Mouse (Mus musculus): ENCODE measurements around the gene Nhsl1. TPM values are rescaled to one million over a fixed set of nuclear protein-coding genes. Genes with fewer than 3 reads are reported as not detected.

Nhsl1 gene
- polyA plus RNA-seq, 1 experiment, result 0.29 TPM

DNA sequence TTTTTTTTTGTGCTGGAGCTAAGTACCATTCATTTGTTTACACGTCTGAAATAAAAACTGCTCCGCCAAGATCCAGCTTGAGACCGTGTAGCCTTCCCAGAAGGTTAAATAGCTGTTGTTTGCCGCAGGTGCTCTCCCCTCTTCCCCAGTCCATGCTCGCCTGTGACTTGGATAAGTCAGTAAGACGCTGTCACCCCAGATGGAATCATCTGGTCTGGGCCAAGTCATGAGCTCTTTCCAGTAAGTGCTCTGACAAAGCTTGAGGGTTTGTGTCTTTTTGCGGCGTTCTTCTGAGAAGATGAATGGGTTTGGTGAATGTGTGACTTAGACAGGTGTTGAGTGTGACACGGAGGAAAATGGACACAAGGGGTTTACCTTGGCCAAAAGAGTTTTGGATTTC lies 89.8 kb downstream of the Nhsl1 start:
- H3K27me3 ChIP-seq (replicated peaks), result peaks cover 26% of the 10 kb centered on the region
- no peaks in the 10 kb centered on the region for H3K9me3 ChIP-seq
- no peak overlapping the region for H3K4me3 ChIP-seq (replicated peaks)
- TF ChIP-seq GATA1 (IDR thresholded peaks at IDR 0.05; ENCODE audit: borderline replicate concordance, low read length) (no peak), FLI1 (IDR thresholded peaks at IDR 0.05; ENCODE audit: low read length) (no peak)
- H3K36me3 ChIP-seq (replicated peaks; ENCODE audit: low read length), result no peaks in the 10 kb centered on the region
- peaks cover 10% of the 10 kb centered on the region for H3K4me1 ChIP-seq

DNA sequence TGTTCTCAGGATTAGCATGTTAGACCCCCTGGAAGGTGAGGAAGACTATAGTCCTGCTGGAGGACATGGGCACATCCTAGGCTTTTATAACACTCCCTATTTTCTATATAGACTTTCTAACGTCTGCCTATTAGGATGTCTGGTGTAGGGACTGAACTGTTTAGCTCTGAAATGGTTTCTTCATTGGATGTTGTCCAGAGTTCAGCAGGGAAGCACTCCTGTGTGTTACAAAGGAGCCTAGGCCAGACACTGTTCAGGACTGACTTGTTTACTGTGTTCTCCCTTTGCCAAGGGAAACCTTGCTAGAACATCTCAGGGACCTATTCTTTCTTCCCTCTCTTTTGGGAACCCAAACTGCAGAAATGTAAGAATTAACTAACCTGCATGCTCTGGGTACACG lies 90.3 kb downstream of the Nhsl1 start:
- no peak for TF ChIP-seq FLI1 (IDR thresholded peaks at IDR 0.05; ENCODE audit: low read length)
- TF ChIP-seq GATA1 (IDR thresholded peaks at IDR 0.05; ENCODE audit: borderline replicate concordance, low read length), result no peak
- Histone ChIP-seq H3K4me3 (replicated peaks) (no peak overlapping the region), H3K36me3 (replicated peaks; ENCODE audit: low read length) (no peaks in the 10 kb centered on the region), H3K27me3 (replicated peaks) (peaks cover 26% of the 10 kb centered on the region), H3K4me1 (peaks cover 10% of the 10 kb centered on the region), H3K9me3 (no peaks in the 10 kb centered on the region)

DNA sequence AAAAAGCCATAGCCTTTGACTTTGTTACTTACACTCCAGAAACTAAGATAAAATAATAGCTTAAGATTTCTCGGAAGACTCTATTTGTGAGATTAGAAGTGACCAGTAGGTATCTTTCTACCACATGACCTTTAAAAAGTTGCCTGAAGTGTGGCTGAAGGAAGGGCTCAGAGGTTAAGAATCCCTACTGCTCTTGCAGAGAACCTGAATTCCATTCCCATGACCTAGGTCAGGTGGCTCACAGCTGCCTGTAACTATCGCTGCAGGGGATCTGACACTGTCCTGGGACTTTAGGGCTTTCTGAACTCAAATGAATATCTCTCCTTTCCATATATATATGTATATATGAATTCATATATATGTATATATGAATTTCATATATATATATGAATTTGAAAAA lies 92.5 kb downstream of the Nhsl1 start:
- no peaks in the 10 kb centered on the region for H3K9me3 ChIP-seq
- TF ChIP-seq GATA1 (IDR thresholded peaks at IDR 0.05; ENCODE audit: borderline replicate concordance, low read length), result no peak
- TF ChIP-seq FLI1 (IDR thresholded peaks at IDR 0.05; ENCODE audit: low read length), result no peak
- H3K27me3 ChIP-seq (replicated peaks), result peaks cover 28% of the 10 kb centered on the region
- H3K36me3 ChIP-seq (replicated peaks; ENCODE audit: low read length), result no peaks in the 10 kb centered on the region
- H3K4me1 ChIP-seq, result peaks cover 10% of the 10 kb centered on the region
- H3K4me3 ChIP-seq (replicated peaks), result no peak overlapping the region

DNA sequence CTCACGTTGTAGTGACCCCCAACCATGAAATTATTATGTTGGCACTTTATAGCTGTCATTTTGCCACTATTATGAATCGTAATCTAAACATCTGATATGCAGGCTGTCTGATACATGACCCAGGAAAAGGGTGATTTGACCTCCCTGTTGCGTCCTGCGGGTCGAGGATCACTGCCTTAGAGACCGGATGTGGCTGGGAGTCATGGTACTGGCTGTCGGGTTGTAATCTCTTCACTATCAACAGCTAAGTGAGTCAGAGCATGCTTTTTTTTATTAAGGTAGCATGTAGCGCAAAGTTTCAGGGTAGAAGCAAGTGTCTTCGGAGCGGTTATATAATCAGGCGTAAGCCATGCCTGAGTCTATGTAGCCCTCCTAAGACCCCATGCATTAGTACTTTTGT lies 97.2 kb downstream of the Nhsl1 start:
- Histone ChIP-seq H3K4me1 (no peaks in the 10 kb centered on the region), H3K27me3 (replicated peaks) (peaks cover 11% of the 10 kb centered on the region), H3K4me3 (replicated peaks) (no peak overlapping the region), H3K9me3 (no peaks in the 10 kb centered on the region; the same call in 1 of the 2 replicates), H3K36me3 (replicated peaks; ENCODE audit: low read length) (no peaks in the 10 kb centered on the region)
- TF ChIP-seq GATA1 (IDR thresholded peaks at IDR 0.05; ENCODE audit: borderline replicate concordance, low read length), result no peak
- TF ChIP-seq FLI1 (IDR thresholded peaks at IDR 0.05; ENCODE audit: low read length), result no peak

GRCm38 (mm10) chr10:18418160-18418559 lies 99.4 kb downstream of the Nhsl1 start:
- H3K4me1 ChIP-seq, result peaks cover 4% of the 10 kb centered on the region
- H3K9me3 ChIP-seq, result peaks cover 9% of the 10 kb centered on the region; the same call in 1 of the 2 replicates
- peaks cover 17% of the 10 kb centered on the region for H3K27me3 ChIP-seq (replicated peaks)
- no peak overlapping the region for H3K4me3 ChIP-seq (replicated peaks)
- no peaks in the 10 kb centered on the region for H3K36me3 ChIP-seq (replicated peaks; ENCODE audit: low read length)
- TF ChIP-seq GATA1 (IDR thresholded peaks at IDR 0.05; ENCODE audit: borderline replicate concordance, low read length) (no peak), FLI1 (IDR thresholded peaks at IDR 0.05; ENCODE audit: low read length) (no peak)

DNA sequence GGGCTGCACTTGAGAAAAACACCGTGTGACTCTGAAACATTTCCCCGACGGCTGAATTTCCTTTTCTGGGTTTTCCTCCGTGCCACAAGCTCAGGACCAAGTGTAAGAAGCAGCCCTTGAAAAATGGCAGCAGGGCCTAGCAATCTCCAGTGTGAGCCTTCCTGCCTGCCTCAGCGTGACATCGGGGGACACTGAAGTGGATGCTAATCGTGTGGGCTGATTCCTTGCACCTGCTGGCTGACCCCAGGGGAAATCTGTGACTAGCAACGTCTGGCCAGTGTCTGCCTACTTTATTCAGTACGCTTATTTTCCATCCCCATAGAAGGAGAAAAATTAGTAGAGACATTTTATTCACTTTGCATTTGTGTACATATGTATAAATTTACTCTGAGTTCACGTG lies 100.7 kb downstream of the Nhsl1 start:
- peaks cover 18% of the 10 kb centered on the region for H3K27me3 ChIP-seq (replicated peaks)
- TF ChIP-seq FLI1 (IDR thresholded peaks at IDR 0.05; ENCODE audit: low read length) (no peak), GATA1 (IDR thresholded peaks at IDR 0.05; ENCODE audit: borderline replicate concordance, low read length) (no peak)
- no peaks in the 10 kb centered on the region for H3K36me3 ChIP-seq (replicated peaks; ENCODE audit: low read length)
- peaks cover 10% of the 10 kb centered on the region for H3K4me1 ChIP-seq
- no peak overlapping the region for H3K4me3 ChIP-seq (replicated peaks)
- peaks cover 9% of the 10 kb centered on the region; the same call in 1 of the 2 replicates for H3K9me3 ChIP-seq

DNA sequence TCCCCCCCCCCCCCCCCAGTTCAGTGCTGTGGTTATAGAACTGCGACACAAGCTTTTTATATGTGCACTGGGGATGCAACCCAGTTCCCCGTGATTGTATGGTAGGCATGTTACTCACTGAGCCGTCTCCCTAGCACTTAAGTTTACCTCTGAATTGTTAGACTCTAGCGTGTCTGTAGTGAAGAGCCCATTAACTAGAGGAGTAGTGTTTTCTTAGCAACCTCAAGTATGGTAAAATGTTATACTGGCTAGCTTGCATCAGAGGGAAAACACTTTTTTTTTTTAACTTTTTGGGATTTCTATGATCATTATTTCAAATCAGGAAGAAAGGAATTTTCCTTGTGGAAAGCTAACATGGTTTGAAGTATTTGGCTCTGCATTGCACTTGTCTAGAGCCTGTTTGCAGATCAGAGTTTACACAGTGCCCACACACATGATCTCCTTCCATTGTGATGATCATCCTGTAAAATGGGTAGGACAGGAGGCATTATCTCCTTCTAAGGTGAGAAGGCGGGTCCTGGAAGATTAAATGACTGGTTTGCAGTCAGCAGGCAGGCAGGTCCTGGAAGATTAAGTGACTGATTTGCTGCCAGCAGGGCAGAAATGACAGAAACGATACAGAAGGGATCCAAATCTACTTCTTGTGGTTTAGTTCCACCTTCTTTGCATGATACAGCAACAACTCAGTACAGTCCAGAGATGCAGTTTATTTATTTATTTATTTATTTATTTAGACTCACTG lies 101.6 kb downstream of the Nhsl1 start:
- peaks cover 10% of the 10 kb centered on the region for H3K4me1 ChIP-seq
- peaks cover 13% of the 10 kb centered on the region for H3K27me3 ChIP-seq (replicated peaks)
- no peak for TF ChIP-seq GATA1 (IDR thresholded peaks at IDR 0.05; ENCODE audit: borderline replicate concordance, low read length)
- no peak for TF ChIP-seq FLI1 (IDR thresholded peaks at IDR 0.05; ENCODE audit: low read length)
- no peak overlapping the region for H3K4me3 ChIP-seq (replicated peaks)
- H3K9me3 ChIP-seq, result peaks cover 9% of the 10 kb centered on the region; the same call in 1 of the 2 replicates
- H3K36me3 ChIP-seq (replicated peaks; ENCODE audit: low read length), result no peaks in the 10 kb centered on the region

DNA sequence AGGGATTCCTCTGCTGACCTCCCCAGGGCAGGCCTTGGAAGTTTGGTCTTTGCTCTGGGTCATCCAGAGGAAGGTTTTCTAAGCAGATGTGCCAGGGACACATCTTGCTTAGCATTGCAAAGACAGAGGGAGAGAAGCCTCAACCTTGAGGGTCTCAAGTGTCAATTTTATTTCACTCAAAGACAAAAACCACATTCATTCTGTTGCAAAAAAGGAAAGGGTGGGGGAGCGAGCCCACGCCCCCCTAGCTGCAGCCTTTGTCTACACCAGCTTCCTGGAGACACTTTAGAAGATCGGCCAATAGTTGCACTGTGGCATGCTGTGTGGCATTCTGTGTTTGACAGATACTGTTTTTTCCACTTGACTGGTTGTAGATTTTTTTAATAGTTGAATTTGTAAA lies 104.2 kb downstream of the Nhsl1 start:
- peaks cover 18% of the 10 kb centered on the region for H3K9me3 ChIP-seq
- TF ChIP-seq FLI1 (IDR thresholded peaks at IDR 0.05; ENCODE audit: low read length) (no peak), GATA1 (IDR thresholded peaks at IDR 0.05; ENCODE audit: borderline replicate concordance, low read length) (no peak)
- no peaks in the 10 kb centered on the region for H3K36me3 ChIP-seq (replicated peaks; ENCODE audit: low read length)
- H3K4me3 ChIP-seq (replicated peaks), result no peak overlapping the region
- peaks cover 25% of the 10 kb centered on the region for H3K27me3 ChIP-seq (replicated peaks)
- H3K4me1 ChIP-seq, result peaks cover 10% of the 10 kb centered on the region

GRCm38 (mm10) chr10:18423557-18423956 lies 104.8 kb downstream of the Nhsl1 start:
- H3K4me3 ChIP-seq (replicated peaks), result peak overlapping the region; percentile 46
- H3K36me3 ChIP-seq (replicated peaks; ENCODE audit: low read length), result no peaks in the 10 kb centered on the region
- TF ChIP-seq FLI1 (IDR thresholded peaks at IDR 0.05; ENCODE audit: low read length), result no peak
- no peak for TF ChIP-seq GATA1 (IDR thresholded peaks at IDR 0.05; ENCODE audit: borderline replicate concordance, low read length)
- H3K4me1 ChIP-seq, result peaks cover 10% of the 10 kb centered on the region
- peaks cover 27% of the 10 kb centered on the region for H3K27me3 ChIP-seq (replicated peaks)
- H3K9me3 ChIP-seq, result peaks cover 18% of the 10 kb centered on the region

DNA sequence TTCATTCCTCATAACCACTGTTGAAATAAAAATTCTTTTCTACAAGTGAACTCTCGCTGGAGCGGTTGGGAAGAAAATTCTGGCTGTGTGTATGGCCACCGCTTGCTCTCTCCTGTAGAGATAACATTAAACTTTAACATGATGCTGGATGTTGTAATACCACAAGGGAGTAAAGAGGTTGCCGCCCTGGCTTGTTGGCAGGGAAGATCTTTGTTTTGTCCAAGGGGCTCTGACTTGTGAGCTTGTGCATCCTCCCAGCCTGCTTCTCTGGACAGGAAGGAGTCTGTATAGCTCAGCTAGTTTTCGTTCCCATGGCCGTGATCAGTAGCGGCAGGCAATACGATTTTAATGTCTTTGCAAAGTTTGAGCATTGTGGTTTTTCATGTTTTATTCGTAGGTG lies 109.1 kb downstream of the Nhsl1 start:
- Histone ChIP-seq H3K4me3 (replicated peaks) (no peak overlapping the region), H3K36me3 (replicated peaks; ENCODE audit: low read length) (no peaks in the 10 kb centered on the region), H3K4me1 (peaks cover 26% of the 10 kb centered on the region), H3K9me3 (peaks cover 21% of the 10 kb centered on the region), H3K27me3 (replicated peaks) (peaks cover 46% of the 10 kb centered on the region)
- TF ChIP-seq GATA1 (IDR thresholded peaks at IDR 0.05; ENCODE audit: borderline replicate concordance, low read length) (no peak), FLI1 (IDR thresholded peaks at IDR 0.05; ENCODE audit: low read length) (no peak)

Measured in megakaryocyte, embryonic 14.5 days (primary cell).